Mouse (Mus musculus) heart, embryonic 15.5 days (tissue): ENCODE measurements at regions not wholly inside any gene's neighbourhood (a gene's known extent, or its start where the extent isn't known, plus 50 kb on each side); places are given as distances from the start of the nearest gene placed in this dataset.

Experiments
- ATAC-seq: fragments of 200-750 bp; cut with Nextera tagmentation; replicated peaks from 2 replicates; pipeline ENCODE4 v1.8.0; 2017; ENCODE audit warnings: low read depth, moderate TSS enrichment; ENCODE audit not compliant: insufficient number of reproducible peaks, insufficient read depth, low FRiP score
- H3K27ac ChIP-seq: fragments of 300-500 bp; sonication (generic); 2 replicates; pipeline ENCODE4 v1.5.1; 2015; ENCODE audit warnings: mild to moderate bottlenecking, inconsistent platforms
- H3K27me3 ChIP-seq: fragments of 300-500 bp; sonication (generic); 2 replicates; pipeline ENCODE4 v1.6.1; 2015; ENCODE audit warnings: inconsistent platforms
- H3K36me3 ChIP-seq: fragments of 300-500 bp; sonication (generic); 2 replicates; pipeline ENCODE4 v1.6.1; 2015; ENCODE audit warnings: mild to moderate bottlenecking, inconsistent platforms
- H3K4me1 ChIP-seq: fragments of 300-500 bp; sonication (generic); replicated peaks from 2 replicates; pipeline ENCODE4 v1.6.1; 2015; ENCODE audit warnings: inconsistent platforms
- H3K4me2 ChIP-seq: fragments of 300-500 bp; sonication (generic); 2 replicates; pipeline ENCODE4 v1.6.1; 2015; ENCODE audit warnings: inconsistent platforms, mild to moderate bottlenecking, moderate library complexity
- H3K4me3 ChIP-seq: fragments of 300-500 bp; sonication (generic); 2 replicates; pipeline ENCODE4 v1.5.1; 2015; ENCODE audit warnings: mild to moderate bottlenecking, inconsistent platforms
- H3K9ac ChIP-seq: fragments of 300-500 bp; sonication (generic); 2 replicates; pipeline ENCODE4 v1.6.1; 2015; ENCODE audit warnings: mild to moderate bottlenecking, inconsistent platforms
- H3K9me3 ChIP-seq: fragments of 300-500 bp; sonication (generic); replicated peaks from 2 replicates; pipeline ENCODE4 v1.6.1; 2016; ENCODE audit warnings: inconsistent platforms
- WGBS: fragments of 180-500 bp; shearing (Covaris S2); methylation state at CpG from one replicate; pipeline ENCODE4 v1.1.7; 2015; ENCODE audit warnings: mixed read lengths; 5-methylcytosine and 5-hydroxymethylcytosine counted together

DNA sequence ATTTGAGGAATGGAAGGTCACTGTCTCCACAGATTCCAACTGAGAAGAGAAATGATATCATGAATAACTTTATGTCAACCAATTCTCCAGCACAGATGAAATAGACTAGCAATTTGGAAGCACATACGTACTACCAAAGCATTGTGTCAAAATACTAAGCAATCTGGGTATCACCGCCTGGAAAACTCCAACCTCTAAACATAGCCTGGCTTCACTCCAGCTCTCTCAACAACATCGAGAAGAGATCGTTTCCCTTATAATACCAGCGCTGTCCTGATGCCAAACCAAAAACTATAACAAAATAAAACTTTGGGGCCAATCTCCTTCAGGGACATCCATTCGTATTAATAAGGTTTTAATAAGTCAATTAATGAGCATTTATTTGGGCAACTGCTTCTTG, 205.8 kb downstream of the Npr3 start:
- Histone ChIP-seq H3K4me2 (no peak overlapping the region), H3K27me3 (no peaks in the 10 kb centered on the region), H3K9me3 (no peaks in the 10 kb centered on the region), H3K4me1 (no peaks in the 10 kb centered on the region), H3K27ac (no peak overlapping the region), H3K36me3 (no peaks in the 10 kb centered on the region), H3K9ac (no peak overlapping the region), H3K4me3 (no peak overlapping the region)
- 57% methylated on average over 6 of the region's 6 CpGs for WGBS
- no peak for ATAC-seq

DNA sequence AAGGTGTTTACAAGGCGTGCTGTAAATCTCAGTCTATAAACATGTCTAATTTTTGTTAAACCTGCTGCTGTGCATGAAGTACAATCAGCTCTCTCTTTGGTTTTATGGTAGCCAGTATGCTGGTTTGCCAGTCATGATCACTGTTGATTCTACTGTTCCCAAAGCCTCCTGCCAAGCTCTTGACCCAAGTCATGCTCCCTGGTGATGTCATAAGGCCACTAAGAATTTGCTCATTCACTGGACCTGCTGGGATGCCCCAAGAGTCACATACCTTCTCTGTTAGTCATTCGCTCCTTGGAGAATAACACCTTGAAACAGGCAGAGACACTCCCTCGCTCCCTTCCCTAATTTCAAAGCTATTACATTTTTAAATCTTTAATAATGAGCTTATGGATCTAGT, 207.2 kb downstream of the Npr3 start:
- Histone ChIP-seq H3K9ac (no peak overlapping the region), H3K4me3 (no peak overlapping the region), H3K27me3 (no peaks in the 10 kb centered on the region), H3K36me3 (no peaks in the 10 kb centered on the region), H3K9me3 (no peaks in the 10 kb centered on the region), H3K4me1 (no peaks in the 10 kb centered on the region), H3K4me2 (no peak overlapping the region), H3K27ac (no peak overlapping the region)
- ATAC-seq, result no peak
- WGBS, result 86% methylated on average over 3 of the region's 3 CpGs

DNA sequence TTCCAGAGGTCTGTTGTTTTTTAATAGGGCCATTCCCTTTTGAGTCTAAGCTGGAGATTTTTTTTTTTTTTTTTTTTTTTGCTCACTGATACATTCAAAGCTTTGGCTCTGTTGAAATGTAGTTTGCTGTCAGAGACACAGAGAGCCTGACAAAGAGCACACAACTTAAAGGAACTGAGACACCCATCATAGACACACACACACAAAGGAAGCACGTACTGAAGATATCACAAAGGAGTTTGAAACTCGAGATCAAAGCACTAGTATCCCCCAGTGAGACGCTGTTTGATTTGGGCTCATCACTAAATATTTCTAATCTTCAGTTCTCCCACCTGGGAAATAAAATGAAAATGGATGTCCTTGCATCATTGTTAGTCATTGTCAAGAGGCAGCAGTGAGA, 210.0 kb downstream of the Npr3 start:
- H3K4me1 ChIP-seq, result no peaks in the 10 kb centered on the region
- no peak overlapping the region for H3K4me2 ChIP-seq
- no peak overlapping the region for H3K9ac ChIP-seq
- H3K9me3 ChIP-seq, result no peaks in the 10 kb centered on the region
- H3K27ac ChIP-seq, result no peak overlapping the region
- ATAC-seq, result no peak
- no peak overlapping the region for H3K4me3 ChIP-seq
- WGBS, result 42% methylated on average over 3 of the region's 3 CpGs
- H3K27me3 ChIP-seq, result no peaks in the 10 kb centered on the region
- H3K36me3 ChIP-seq, result no peaks in the 10 kb centered on the region

DNA sequence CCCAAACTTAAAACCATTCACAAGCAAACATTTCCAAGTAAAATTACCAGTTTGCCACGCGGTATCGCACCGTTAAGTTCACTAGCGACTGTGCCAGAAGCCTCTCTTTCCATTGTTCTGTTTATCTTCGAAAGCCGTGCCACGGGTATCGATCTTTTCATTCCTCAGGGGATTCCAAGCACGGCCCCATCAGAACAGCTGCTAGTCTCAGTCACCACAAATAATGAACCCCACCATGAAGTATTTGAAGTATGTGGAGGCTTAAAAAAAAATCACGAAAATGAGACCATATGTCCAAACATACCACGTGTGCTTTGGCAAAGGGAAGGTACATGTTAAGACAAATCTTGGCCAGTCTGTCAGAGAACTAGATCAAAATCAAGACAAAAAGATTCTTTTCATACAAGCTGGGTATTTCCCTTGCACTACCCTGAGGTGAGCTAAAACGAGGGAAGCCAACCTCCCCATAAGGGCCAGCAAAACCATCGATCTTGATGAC, 213.3 kb downstream of the Npr3 start:
- Histone ChIP-seq H3K9ac (no peak overlapping the region), H3K27me3 (no peaks in the 10 kb centered on the region), H3K4me3 (no peak overlapping the region), H3K36me3 (no peaks in the 10 kb centered on the region), H3K4me2 (no peak overlapping the region), H3K27ac (no peak overlapping the region), H3K9me3 (no peaks in the 10 kb centered on the region), H3K4me1 (no peaks in the 10 kb centered on the region)
- 76% methylated on average over 14 of the region's 14 CpGs for WGBS
- no peak for ATAC-seq

DNA sequence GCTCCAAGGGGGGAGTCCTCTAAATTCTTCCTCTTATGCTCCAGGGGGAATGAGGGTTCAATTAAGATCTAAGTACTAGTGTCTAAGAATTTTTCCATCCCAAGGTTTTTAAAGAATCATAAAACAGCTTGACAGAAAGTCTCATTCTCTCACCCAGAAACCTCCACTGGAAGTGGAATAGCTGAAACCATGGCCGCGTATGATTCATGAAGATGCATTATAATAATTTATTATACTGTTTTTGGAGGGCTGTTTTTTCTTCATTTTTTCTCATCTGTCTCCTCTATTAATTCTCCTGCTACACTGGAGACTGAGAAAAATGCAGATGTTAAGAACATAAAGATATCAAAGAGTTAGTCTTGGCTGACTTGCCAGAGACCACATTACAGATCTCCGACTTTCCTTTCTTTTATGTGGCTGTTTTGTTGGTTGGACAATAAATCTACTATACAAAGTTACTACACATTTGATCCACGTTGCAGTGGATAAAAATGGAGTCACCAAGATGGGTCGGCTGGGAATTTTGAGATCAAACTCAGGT, 242.2 kb downstream of the Npr3 start:
- 74% methylated on average over 5 of the region's 5 CpGs for WGBS
- H3K27ac ChIP-seq, result no peak overlapping the region
- H3K27me3 ChIP-seq, result no peaks in the 10 kb centered on the region
- H3K4me2 ChIP-seq, result no peak overlapping the region
- no peak overlapping the region for H3K9ac ChIP-seq
- no peak overlapping the region for H3K4me3 ChIP-seq
- no peaks in the 10 kb centered on the region for H3K4me1 ChIP-seq
- no peaks in the 10 kb centered on the region for H3K9me3 ChIP-seq
- no peak for ATAC-seq
- no peaks in the 10 kb centered on the region for H3K36me3 ChIP-seq

DNA sequence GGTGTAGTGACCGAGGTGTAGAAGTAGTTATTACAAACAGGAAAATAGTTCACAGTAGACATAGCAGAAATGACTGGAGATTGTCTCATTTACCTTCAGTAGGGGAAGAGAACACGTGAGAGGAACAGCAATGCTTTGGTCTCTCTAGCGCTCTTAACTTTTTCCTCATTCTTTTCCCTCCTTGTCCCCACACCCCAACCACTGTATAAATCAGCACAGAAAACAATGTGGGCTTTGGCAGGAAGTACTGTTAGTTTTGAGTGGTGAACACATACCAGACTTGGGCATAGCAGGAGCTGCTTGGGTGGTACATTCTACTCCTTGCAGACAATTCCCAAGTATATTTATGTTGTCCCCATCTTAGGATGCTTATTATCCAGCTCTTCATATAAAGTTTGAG, 251.9 kb downstream of the Npr3 start:
- H3K27me3 ChIP-seq, result no peaks in the 10 kb centered on the region
- no peaks in the 10 kb centered on the region for H3K4me1 ChIP-seq
- no peak overlapping the region for H3K27ac ChIP-seq
- H3K36me3 ChIP-seq, result no peaks in the 10 kb centered on the region
- no peak overlapping the region for H3K9ac ChIP-seq
- no peak overlapping the region for H3K4me2 ChIP-seq
- no peak for ATAC-seq
- WGBS, result 76% methylated on average over 3 of the region's 3 CpGs
- no peaks in the 10 kb centered on the region for H3K9me3 ChIP-seq
- H3K4me3 ChIP-seq, result no peak overlapping the region

DNA sequence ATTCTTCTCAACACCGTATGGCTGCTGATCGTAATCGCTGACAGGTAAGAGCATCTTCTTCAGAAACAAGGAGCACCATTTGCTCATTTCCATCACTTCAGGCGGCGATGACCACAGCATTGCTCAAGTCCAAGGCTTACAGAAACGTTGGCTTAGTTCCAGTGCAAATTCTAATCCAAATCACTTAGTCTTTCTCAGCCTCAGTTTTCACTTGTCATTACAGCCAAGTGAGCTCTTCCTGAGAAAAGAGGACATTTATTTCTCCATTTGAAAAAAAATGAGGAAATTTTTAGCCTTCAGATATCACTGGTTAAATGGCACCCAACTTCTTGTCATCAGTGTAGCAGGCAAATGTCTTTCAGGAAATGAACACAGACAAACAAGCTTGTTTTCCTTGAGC, 246.8 kb upstream of the Tars start:
- H3K4me2 ChIP-seq, result no peak overlapping the region
- no peak overlapping the region for H3K4me3 ChIP-seq
- H3K36me3 ChIP-seq, result no peaks in the 10 kb centered on the region
- no peaks in the 10 kb centered on the region for H3K27me3 ChIP-seq
- no peaks in the 10 kb centered on the region for H3K4me1 ChIP-seq
- no peak overlapping the region for H3K9ac ChIP-seq
- H3K27ac ChIP-seq, result no peak overlapping the region
- no peaks in the 10 kb centered on the region for H3K9me3 ChIP-seq
- 83% methylated on average over 6 of the region's 6 CpGs for WGBS
- no peak for ATAC-seq

DNA sequence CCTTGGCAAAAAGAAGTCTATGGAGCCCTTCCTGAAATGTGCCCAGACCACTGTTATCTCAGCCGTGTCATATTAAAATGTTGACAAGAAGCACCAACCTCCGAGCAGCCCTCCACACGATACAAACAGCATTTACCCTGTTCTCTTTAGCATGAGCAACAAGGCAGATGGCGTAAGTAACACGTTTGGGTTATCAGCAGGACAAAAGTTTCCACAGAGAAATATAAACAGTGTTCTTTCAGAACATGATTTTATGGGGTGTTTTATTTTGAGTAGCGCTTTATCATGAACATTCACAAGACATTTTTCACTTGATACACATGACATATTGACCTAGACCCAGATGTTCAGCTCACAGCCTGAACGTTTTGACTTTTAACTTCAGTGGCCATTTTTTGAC, 245.3 kb upstream of the Tars start:
- Histone ChIP-seq H3K36me3 (no peaks in the 10 kb centered on the region), H3K4me2 (no peak overlapping the region), H3K4me1 (no peaks in the 10 kb centered on the region), H3K9me3 (no peaks in the 10 kb centered on the region), H3K9ac (no peak overlapping the region), H3K4me3 (no peak overlapping the region), H3K27me3 (no peaks in the 10 kb centered on the region), H3K27ac (no peak overlapping the region)
- 53% methylated on average over 7 of the region's 7 CpGs for WGBS
- ATAC-seq, result no peak

DNA sequence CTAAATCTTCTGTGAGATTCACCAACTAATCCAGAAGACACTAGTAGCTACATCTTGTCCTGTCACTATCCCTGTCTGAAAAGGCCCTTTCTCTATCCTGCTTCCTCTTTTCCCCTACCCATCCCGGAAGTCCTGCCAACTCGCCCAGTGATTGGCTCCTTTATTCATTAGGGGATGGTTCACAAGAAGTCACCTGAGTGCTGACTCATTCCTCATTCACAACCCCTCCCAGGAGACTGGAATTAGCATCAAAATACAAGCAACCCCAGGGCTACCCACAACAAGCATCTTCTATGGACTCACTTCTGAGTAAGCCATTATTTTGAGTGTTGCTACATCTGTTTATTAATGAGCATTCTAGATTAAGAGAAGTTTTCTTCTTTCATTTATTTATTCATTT, 231.2 kb upstream of the Tars start:
- H3K9me3 ChIP-seq, result no peaks in the 10 kb centered on the region
- WGBS, result 80% methylated on average over 2 of the region's 2 CpGs
- H3K4me1 ChIP-seq, result no peaks in the 10 kb centered on the region
- no peak overlapping the region for H3K27ac ChIP-seq
- no peak for ATAC-seq
- H3K4me2 ChIP-seq, result no peak overlapping the region
- H3K36me3 ChIP-seq, result no peaks in the 10 kb centered on the region
- no peak overlapping the region for H3K4me3 ChIP-seq
- no peak overlapping the region for H3K9ac ChIP-seq
- no peaks in the 10 kb centered on the region for H3K27me3 ChIP-seq

DNA sequence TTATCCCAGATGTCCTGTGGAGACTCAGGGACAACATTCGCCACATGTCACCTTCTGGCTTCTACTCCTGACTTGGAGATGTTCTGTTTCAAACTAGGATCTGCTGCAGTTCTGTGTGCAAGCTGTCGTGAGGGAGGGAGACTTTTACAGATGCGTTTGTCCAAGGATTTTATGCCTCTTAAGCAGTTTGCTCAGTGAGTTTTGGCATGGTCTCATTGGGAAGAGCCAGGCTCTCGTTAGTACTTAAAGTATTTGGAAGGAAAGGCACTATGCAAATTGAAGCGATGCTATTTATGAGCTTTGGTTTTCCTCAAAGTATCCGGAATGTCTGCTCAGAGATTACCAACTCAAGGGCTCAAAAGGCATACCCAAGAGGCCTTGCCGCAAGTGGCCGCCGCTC, 227.0 kb upstream of the Tars start:
- Histone ChIP-seq H3K4me2 (no peak overlapping the region), H3K27ac (no peak overlapping the region), H3K9ac (no peak overlapping the region), H3K4me1 (no peaks in the 10 kb centered on the region), H3K27me3 (no peaks in the 10 kb centered on the region), H3K36me3 (no peaks in the 10 kb centered on the region), H3K4me3 (no peak overlapping the region), H3K9me3 (no peaks in the 10 kb centered on the region)
- WGBS, result 60% methylated on average over 9 of the region's 9 CpGs
- ATAC-seq, result no peak

DNA sequence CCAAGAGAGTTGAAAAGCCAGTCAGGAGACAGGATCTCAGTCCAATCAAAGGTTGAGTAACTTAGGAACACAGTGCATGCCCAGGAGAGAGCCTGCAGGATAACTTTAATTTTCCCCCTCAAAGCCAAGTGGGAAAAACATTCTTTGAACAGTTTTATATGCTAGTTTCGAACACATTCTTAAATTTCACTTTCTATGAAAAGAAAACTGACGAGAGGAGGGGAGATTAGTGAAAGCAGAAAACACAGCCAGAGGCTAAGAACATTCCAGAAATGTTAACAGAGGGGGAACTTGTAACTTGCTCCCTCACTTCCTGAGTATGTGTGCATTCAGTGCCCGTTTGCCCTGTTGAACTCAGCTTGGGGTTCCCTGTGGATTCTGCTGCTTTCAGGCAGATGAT, 213.0 kb upstream of the Tars start:
- H3K4me1 ChIP-seq, result no peaks in the 10 kb centered on the region
- no peaks in the 10 kb centered on the region for H3K36me3 ChIP-seq
- WGBS, result 37% methylated on average over 3 of the region's 3 CpGs
- H3K4me3 ChIP-seq, result no peak overlapping the region
- no peaks in the 10 kb centered on the region for H3K9me3 ChIP-seq
- no peak overlapping the region for H3K9ac ChIP-seq
- no peak for ATAC-seq
- no peak overlapping the region for H3K27ac ChIP-seq
- H3K27me3 ChIP-seq, result no peaks in the 10 kb centered on the region
- no peak overlapping the region for H3K4me2 ChIP-seq

DNA sequence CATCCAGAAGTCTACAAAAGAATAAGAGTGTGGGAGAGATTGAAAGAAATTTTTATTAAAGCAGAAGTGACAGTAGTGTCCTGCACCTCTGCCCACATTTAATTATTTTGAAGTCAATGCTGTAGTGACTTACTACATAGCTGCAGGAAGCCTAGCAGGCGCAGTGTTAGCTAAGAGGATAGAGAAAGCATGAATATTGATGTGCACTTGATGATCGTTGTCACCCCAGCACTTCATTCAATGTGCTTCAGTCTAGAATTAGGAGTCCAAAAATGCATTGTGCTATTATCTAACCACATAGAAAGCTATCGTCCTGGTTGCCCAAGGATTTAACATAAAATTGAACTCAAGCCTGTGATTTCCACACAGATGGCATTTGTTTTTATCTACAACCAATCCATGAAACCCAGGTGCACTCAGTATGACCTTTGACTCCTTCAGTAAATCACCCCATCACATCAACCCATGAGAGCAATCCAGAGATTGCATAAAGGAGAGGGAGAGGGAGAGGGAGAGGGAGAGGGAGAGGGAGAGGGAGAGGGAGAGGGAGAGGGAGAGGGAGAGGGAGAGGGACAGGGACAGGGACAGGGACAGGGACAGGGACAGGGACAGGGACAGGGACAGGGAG, 210.7 kb upstream of the Tars start:
- H3K9me3 ChIP-seq, result no peaks in the 10 kb centered on the region
- WGBS, result 77% methylated on average over 3 of the region's 3 CpGs
- no peak overlapping the region for H3K4me3 ChIP-seq
- H3K4me1 ChIP-seq, result no peaks in the 10 kb centered on the region
- H3K9ac ChIP-seq, result no peak overlapping the region
- H3K27me3 ChIP-seq, result no peaks in the 10 kb centered on the region
- H3K27ac ChIP-seq, result no peak overlapping the region
- H3K4me2 ChIP-seq, result no peak overlapping the region
- ATAC-seq, result no peak
- no peaks in the 10 kb centered on the region for H3K36me3 ChIP-seq
